Mouse (Mus musculus) ES-E14 (cell line): ENCODE results near the gene Gm4969.

ENCODE experiments used
- CHD2 ChIP-seq: IDR thresholded peaks from 2 replicates; pipeline ENCODE4 v1.6.1; 2014; ENCODE audit warnings: mild to moderate bottlenecking, low read depth, low read length, inconsistent platforms
- HCFC1 ChIP-seq: IDR thresholded peaks from 2 replicates; pipeline ENCODE4 v1.6.1; 2012; ENCODE audit warnings: low read length, inconsistent platforms, borderline replicate concordance; ENCODE audit not compliant: insufficient read depth
- ZNF384 ChIP-seq: IDR thresholded peaks from 2 replicates; pipeline ENCODE4 v1.6.1; 2012; ENCODE audit warnings: low read depth, low read length, inconsistent platforms

GRCm38 (mm10) chr7:19093537-19094385, 24.4 kb downstream of the Gm4969 start:
- peak; percentile 40; the same call in 1 of the 2 replicates for TF ChIP-seq ZNF384
- TF ChIP-seq CHD2, result peak; percentile 9; the same call in 1 of the 2 replicates
- TF ChIP-seq HCFC1, result peak; percentile 25; the same call in 1 of the 2 replicates
